Mouse (Mus musculus): ENCODE results near the gene Hmgcr. TPM values are rescaled to one million over a fixed set of nuclear protein-coding genes. Genes with fewer than 3 reads are reported as not detected.

Gene Hmgcr
- polyA plus RNA-seq, 1 experiment from 2014 or later, result 118 TPM

DNA sequence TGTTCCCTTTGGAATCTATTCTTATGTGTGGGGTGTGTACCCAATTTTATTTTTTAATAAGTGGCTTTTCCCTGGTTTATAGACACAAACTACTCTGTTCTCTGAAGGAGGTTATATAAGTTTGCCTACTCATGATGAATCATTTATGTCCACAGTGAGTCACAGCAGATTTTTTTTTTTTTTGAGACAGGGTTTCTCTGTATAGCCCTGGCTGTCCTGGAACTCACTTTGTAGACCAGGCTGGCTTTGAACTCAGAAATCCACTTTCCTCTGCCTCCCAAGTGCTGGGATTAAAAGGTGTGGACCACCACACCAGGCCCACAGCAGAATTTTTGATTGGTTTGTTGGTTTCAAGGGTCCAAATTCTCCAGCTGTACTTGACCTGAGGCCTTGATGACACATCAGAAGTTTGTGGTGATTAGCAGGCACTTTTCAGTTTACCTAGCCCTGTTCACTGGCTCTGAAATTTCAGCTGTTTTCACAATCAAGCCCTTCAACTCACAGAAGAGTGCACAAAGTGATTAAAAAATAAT lies 10.4 kb upstream of the Hmgcr start:
- H3K27me3 ChIP-seq, result no peaks in the 10 kb centered on the region
- no peak for ATAC-seq (ENCODE audit: insufficient number of reproducible peaks, insufficient read depth, low FRiP score, low TSS enrichment)
- no peaks in the 10 kb centered on the region for H3K36me3 ChIP-seq
- H3K4me2 ChIP-seq (replicated peaks), result no peak overlapping the region
- H3K4me1 ChIP-seq, result no peaks in the 10 kb centered on the region
- no peak overlapping the region for H3K9ac ChIP-seq
- H3K9me3 ChIP-seq, result no peaks in the 10 kb centered on the region
- H3K4me3 ChIP-seq, result no peak overlapping the region
- no peak overlapping the region for H3K27ac ChIP-seq

DNA sequence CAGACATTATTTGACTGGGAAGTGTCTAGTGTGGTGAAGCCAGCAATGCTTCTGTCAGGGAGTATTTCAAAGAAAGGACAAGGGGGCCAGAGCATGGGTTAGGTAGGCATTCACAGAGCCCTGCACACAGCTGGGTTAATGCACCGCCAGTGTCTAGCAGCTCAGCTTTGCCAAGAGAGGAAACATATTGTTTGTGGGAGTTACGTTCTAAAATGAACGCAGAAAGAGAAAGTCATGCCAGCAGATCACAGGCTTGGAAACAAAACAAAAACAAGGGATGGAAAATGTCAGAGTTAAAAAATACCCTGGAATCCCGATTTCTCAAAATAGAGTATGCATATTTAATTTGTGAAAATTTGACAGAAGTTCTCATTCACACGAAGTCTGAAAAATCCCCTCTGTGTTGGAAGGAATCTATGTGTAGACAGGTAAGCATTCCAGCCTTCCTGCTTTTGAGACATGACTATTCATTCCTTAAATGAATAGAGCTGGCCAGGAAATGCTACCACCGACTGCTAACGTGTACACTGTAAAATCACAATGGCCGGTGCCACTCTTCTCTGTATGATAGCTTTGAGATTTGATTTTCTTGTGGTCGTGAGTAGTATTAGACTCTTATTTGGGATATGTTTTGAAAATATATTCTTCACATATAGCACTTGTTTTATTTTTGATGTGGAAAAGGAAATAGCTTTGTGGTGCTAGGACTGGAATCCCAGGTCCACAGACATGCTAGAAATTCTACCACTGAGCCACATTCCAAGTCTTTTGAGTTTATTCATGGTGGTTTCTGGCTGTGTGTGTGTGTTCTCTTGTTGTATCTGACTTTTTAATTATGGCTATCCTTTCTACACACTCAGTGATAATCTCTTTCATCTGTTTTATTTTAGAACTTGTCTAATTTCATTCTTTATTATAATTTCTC lies 9.7 kb upstream of the Hmgcr start:
- Histone ChIP-seq H3K4me1 (no peaks in the 10 kb centered on the region), H3K9ac (no peak overlapping the region), H3K36me3 (no peaks in the 10 kb centered on the region), H3K27ac (no peak overlapping the region), H3K9me3 (no peaks in the 10 kb centered on the region), H3K4me2 (replicated peaks) (no peak overlapping the region), H3K4me3 (no peak overlapping the region), H3K27me3 (no peaks in the 10 kb centered on the region)
- no peak for ATAC-seq (ENCODE audit: insufficient number of reproducible peaks, insufficient read depth, low FRiP score, low TSS enrichment)
- 79% methylated on average over 9 of the region's 9 CpGs for WGBS

DNA sequence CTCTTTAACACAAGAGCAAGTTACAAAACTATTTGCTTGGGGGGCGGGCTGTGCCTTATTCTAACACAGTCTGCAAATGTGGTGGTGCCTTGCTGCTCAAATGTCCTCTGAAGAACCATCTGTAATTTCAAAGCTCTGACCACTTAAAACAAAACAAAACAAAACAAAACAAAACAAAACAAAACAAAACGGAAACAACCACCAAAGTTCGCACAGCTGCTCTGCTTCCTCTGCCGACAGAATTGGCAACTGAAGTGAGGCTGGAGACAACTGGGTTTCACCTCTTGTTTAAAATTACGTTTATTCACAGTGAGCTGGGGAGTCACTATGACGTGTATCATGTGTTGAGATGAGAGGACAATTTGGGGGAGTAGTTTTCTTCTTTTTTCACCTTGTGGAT lies 7.9 kb upstream of the Hmgcr start:
- H3K27ac ChIP-seq, result no peak overlapping the region
- ATAC-seq (ENCODE audit: insufficient number of reproducible peaks, insufficient read depth, low FRiP score, low TSS enrichment), result no peak
- H3K9ac ChIP-seq, result no peak overlapping the region
- no peaks in the 10 kb centered on the region for H3K27me3 ChIP-seq
- 73% methylated on average over 6 of the region's 6 CpGs for WGBS
- H3K36me3 ChIP-seq, result no peaks in the 10 kb centered on the region
- no peaks in the 10 kb centered on the region for H3K4me1 ChIP-seq
- no peak overlapping the region for H3K4me2 ChIP-seq (replicated peaks)
- no peak overlapping the region for H3K4me3 ChIP-seq
- no peaks in the 10 kb centered on the region for H3K9me3 ChIP-seq

GRCm38 (mm10) chr13:96677071-96677470 lies 6.3 kb upstream of the Hmgcr start:
- Histone ChIP-seq H3K9me3 (no peaks in the 10 kb centered on the region), H3K36me3 (no peaks in the 10 kb centered on the region), H3K27me3 (no peaks in the 10 kb centered on the region), H3K27ac (no peak overlapping the region), H3K4me2 (replicated peaks) (no peak overlapping the region), H3K4me3 (no peak overlapping the region), H3K4me1 (no peaks in the 10 kb centered on the region), H3K9ac (no peak overlapping the region)
- WGBS, result 78% methylated on average over 1 of the region's 1 CpGs
- no peak for ATAC-seq (ENCODE audit: insufficient number of reproducible peaks, insufficient read depth, low FRiP score, low TSS enrichment)

DNA sequence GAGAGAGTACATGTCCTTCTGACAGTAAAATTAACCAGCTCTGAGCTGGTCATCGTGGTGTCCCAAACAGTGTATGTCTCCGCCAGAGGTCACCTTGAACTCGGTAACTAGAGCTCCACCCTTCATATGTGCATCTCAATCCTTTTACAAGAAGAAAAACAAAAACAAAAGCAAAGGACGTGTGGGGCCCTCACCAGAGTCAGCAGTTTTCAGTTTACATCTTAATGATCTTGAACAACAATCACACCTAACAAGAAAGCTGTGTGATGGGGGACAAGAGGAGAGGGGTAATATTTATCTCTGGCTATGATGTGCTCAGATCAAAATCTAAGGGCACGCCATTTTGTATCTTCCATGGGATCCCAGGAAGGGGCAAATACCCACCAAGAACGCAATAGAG lies 5.0 kb upstream of the Hmgcr start:
- no peaks in the 10 kb centered on the region for H3K27me3 ChIP-seq
- H3K9ac ChIP-seq, result no peak overlapping the region
- H3K4me1 ChIP-seq, result peaks cover 4% of the 10 kb centered on the region; the same call in 1 of the 2 replicates
- H3K4me2 ChIP-seq (replicated peaks), result no peak overlapping the region
- no peaks in the 10 kb centered on the region for H3K36me3 ChIP-seq
- ATAC-seq (ENCODE audit: insufficient number of reproducible peaks, insufficient read depth, low FRiP score, low TSS enrichment), result no peak
- H3K9me3 ChIP-seq, result no peaks in the 10 kb centered on the region
- no peak overlapping the region for H3K4me3 ChIP-seq
- H3K27ac ChIP-seq, result no peak overlapping the region
- WGBS, result 83% methylated on average over 6 of the region's 6 CpGs

DNA sequence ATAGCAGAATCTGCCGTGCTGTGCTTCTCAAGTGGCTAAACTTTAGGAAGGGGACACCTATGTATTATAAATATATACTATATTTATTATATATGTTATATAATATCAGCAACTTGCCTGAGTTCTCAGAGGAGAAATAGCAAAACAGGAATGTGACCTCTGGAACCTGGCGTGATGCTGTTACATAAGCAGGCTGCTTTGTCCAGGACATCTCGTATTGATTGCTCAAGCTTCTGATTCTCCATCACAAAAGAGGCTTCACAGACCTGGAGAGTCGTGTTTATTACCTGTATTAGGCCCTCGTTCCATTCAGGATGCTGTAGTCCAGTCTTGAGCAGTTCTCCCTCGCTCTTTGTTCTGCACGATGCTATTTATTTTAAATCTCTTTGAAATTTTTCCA lies 3.1 kb upstream of the Hmgcr start:
- no peak for ATAC-seq (ENCODE audit: insufficient number of reproducible peaks, insufficient read depth, low FRiP score, low TSS enrichment)
- H3K9me3 ChIP-seq, result no peaks in the 10 kb centered on the region
- 82% methylated on average over 7 of the region's 7 CpGs for WGBS

GRCm38 (mm10) chr13:96672276-96672675 lies 1.5 kb upstream of the Hmgcr start:
- no peak overlapping the region for H3K4me3 ChIP-seq
- no peaks in the 10 kb centered on the region for H3K9me3 ChIP-seq
- 69% methylated on average over 6 of the region's 6 CpGs for WGBS
- peaks cover 26% of the 10 kb centered on the region for H3K4me1 ChIP-seq
- ATAC-seq (ENCODE audit: insufficient number of reproducible peaks, insufficient read depth, low FRiP score, low TSS enrichment), result no peak
- H3K9ac ChIP-seq, result no peak overlapping the region
- no peaks in the 10 kb centered on the region for H3K27me3 ChIP-seq
- H3K4me2 ChIP-seq (replicated peaks), result no peak overlapping the region
- no peaks in the 10 kb centered on the region for H3K36me3 ChIP-seq
- H3K27ac ChIP-seq, result no peak overlapping the region

More for the DNA sequence above, 3.1 kb upstream of the Hmgcr start:
- Histone ChIP-seq H3K4me2 (replicated peaks) (no peak overlapping the region), H3K4me3 (no peak overlapping the region), H3K4me1 (peaks cover 11% of the 10 kb centered on the region), H3K27me3 (no peaks in the 10 kb centered on the region), H3K9ac (no peak overlapping the region), H3K27ac (no peak overlapping the region), H3K36me3 (no peaks in the 10 kb centered on the region)

DNA sequence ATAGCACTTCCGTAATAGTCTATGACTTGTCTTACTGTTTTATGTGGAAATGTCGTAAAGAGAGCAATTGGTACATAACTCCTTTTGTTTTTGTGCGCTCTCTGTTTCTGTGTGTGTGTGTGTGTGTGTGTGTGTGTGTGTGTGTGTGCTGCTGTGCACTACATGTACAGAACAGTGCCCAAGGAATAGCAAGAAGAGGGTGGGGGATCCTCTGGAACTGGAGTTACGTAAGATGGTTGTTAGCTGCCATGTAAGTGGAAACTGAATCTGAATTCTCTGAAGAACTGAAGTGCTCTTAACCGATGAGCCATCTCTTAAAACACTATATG lies 1.1 kb upstream of the Hmgcr start:
- no peaks in the 10 kb centered on the region for H3K27me3 ChIP-seq
- ATAC-seq (ENCODE audit: insufficient number of reproducible peaks, insufficient read depth, low FRiP score, low TSS enrichment), result no peak
- no peak overlapping the region for H3K27ac ChIP-seq
- no peak overlapping the region for H3K4me2 ChIP-seq (replicated peaks)
- peaks cover 27% of the 10 kb centered on the region for H3K4me1 ChIP-seq
- H3K9ac ChIP-seq, result no peak overlapping the region
- H3K4me3 ChIP-seq, result no peak overlapping the region
- no peaks in the 10 kb centered on the region for H3K9me3 ChIP-seq
- WGBS, result 95% methylated on average over 5 of the region's 5 CpGs
- H3K36me3 ChIP-seq, result no peaks in the 10 kb centered on the region

- Histone ChIP-seq H3K4me3 (peak overlapping the region; percentile 99), H3K9me3 (no peaks in the 10 kb centered on the region), H3K27me3 (no peaks in the 10 kb centered on the region), H3K9ac (peak overlapping the region; percentile 33; the same call in 1 of the 2 replicates), H3K27ac (peak overlapping the region; percentile 91), H3K36me3 (no peaks in the 10 kb centered on the region), H3K4me2 (replicated peaks) (peak overlapping the region; percentile 60), H3K4me1 (peaks cover 27% of the 10 kb centered on the region)
- 14% methylated on average over 31 of the region's 31 CpGs for WGBS
- no peak; the same call in 1 of the 2 replicates for ATAC-seq (ENCODE audit: insufficient number of reproducible peaks, insufficient read depth, low FRiP score, low TSS enrichment)
These were observed 556 bp upstream of the Hmgcr start for GRCm38 (mm10) chr13:96671078-96671905.

DNA sequence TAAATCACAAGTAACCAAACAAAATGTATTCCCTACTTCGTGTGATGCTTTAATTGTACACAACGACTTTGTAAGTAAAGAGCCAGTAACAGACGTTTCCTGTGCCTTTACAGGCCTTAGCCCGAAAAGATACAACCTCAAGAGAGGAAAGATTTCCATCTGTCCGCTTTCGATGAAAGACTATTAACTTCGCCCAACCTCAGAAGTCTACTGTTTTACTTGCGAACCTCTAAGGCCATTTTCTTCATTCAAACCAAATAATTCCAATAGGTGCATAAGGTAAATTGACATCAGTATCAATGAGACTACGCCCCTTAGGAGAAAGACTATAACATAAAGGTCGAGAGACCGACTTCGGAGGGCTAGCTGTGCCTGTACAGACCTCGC lies 724 bp downstream of the Hmgcr start:
- peak overlapping the region; percentile 91 for H3K27ac ChIP-seq
- ATAC-seq (ENCODE audit: insufficient number of reproducible peaks, insufficient read depth, low FRiP score, low TSS enrichment), result no peak
- H3K4me1 ChIP-seq, result peaks cover 27% of the 10 kb centered on the region
- peak overlapping the region; percentile 99 for H3K4me3 ChIP-seq
- peaks cover 11% of the 10 kb centered on the region for H3K36me3 ChIP-seq
- H3K27me3 ChIP-seq, result no peaks in the 10 kb centered on the region
- H3K4me2 ChIP-seq (replicated peaks), result peak overlapping the region; percentile 60
- WGBS, result 3% methylated on average over 13 of the region's 13 CpGs
- H3K9me3 ChIP-seq, result no peaks in the 10 kb centered on the region
- peak overlapping the region; percentile 96 for H3K9ac ChIP-seq

DNA sequence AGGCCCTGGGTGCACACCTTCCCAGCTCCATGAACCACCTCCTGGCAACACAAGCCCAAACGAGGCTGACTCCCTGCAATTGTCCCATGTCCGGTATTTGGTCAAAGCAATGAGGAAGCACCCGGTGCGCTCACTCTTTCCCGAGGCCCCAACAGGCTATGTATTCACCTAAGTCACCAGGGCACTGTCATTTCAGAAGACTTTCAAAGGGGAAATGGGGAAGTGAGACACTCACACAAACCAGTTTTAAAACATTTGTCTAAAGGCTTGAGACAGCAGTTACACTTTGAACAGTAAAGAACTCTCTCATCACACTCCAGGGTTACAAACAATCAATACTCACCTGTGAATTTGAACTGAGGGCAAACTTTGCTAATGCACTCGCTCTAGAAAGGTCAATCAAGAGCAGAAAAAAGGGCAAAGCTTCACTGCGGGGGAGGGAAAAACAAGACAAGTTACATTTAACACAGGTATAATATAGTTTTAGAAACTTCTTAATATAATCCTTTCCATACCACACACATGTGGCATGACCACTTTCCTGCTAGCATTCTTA lies 6.2 kb downstream of the Hmgcr start:
- Histone ChIP-seq H3K4me3 (no peak overlapping the region), H3K36me3 (peaks cover 61% of the 10 kb centered on the region), H3K27me3 (no peaks in the 10 kb centered on the region), H3K4me2 (replicated peaks) (no peak overlapping the region), H3K27ac (no peak overlapping the region), H3K9ac (no peak overlapping the region), H3K9me3 (no peaks in the 10 kb centered on the region), H3K4me1 (peaks cover 23% of the 10 kb centered on the region)
- no peak for ATAC-seq (ENCODE audit: insufficient number of reproducible peaks, insufficient read depth, low FRiP score, low TSS enrichment)
- WGBS, result 95% methylated on average over 7 of the region's 7 CpGs
